Mouse (Mus musculus): ENCODE measurements around the gene Stx18.

DNA sequence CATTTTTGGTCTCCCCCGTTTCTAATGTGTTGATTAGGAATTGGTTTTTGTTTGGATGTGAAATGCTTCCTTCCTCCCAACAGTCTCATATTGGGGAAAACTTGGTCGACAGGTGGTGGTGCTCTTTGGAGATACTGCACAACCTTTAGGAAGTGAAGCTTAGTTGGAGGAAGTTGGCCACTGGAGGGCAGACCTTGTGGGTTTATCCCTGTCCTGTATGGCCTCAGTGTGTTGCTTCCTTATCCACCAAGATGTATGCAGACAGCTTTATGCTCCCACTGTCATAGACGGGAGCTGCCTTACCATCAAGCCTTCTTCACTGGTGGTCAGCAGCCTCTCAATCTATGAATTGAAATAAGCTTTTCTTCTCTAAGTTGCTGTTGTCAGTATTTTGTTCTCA, 9.6 kb downstream of the Stx18 start:
- TF ChIP-seq CTCF (IDR thresholded peaks at IDR 0.05; ENCODE audit: borderline replicate concordance, insufficient read depth, low read depth, low read length) (peak; percentile 5; the same call in 1 of the 2 replicates), POLR2A (IDR thresholded peaks at IDR 0.05; ENCODE audit: borderline replicate concordance, insufficient read depth, low read length) (no peak)

Data from cerebellum, adult 2 months (tissue).